Mouse (Mus musculus) liver, embryonic 11.5 days (tissue): ENCODE measurements around the gene Nbr1. TPM values are rescaled to one million over a fixed set of nuclear protein-coding genes. Genes with fewer than 3 reads are reported as not detected.
"Not testable (repeated sequence)": the region's sequence is repeated elsewhere in the genome, so short reads cannot be mapped to it uniquely, and the experiment has no call there.

ENCODE experiments used
- ATAC-seq: fragments of 200-750 bp; cut with Nextera tagmentation; replicated peaks from 2 replicates; pipeline ENCODE4 v1.8.0; 2017; ENCODE audit warnings: moderate number of reproducible peaks, mild to moderate bottlenecking, moderate TSS enrichment, moderate library complexity; ENCODE audit not compliant: low FRiP score
- DNase-seq: peaks from one replicate; pipeline ENCODE4 v3.0.0-alpha.2; 2017; ENCODE audit warnings: low spot score
- H3K27ac ChIP-seq: fragments of 300-500 bp; sonication (generic); 2 replicates; pipeline ENCODE4 v1.5.1; 2014; ENCODE audit warnings: mild to moderate bottlenecking, low read depth, low read length, control low read depth
- H3K27me3 ChIP-seq: fragments of 300-500 bp; sonication (generic); replicated peaks from 2 replicates; pipeline ENCODE4 v1.6.1; 2014; ENCODE audit warnings: low read length, mixed read lengths; ENCODE audit not compliant: control insufficient read depth, insufficient read depth
- H3K36me3 ChIP-seq: fragments of 300-500 bp; sonication (generic); 2 replicates; pipeline ENCODE4 v1.6.1; 2014; ENCODE audit warnings: mild to moderate bottlenecking, low read length, moderate library complexity, mixed read lengths; ENCODE audit not compliant: control insufficient read depth, insufficient read depth
- H3K4me1 ChIP-seq: fragments of 300-500 bp; sonication (generic); replicated peaks from 2 replicates; pipeline ENCODE4 v1.6.1; 2014; ENCODE audit warnings: low read length, mixed read lengths; ENCODE audit not compliant: control insufficient read depth, insufficient read depth
- H3K4me2 ChIP-seq: fragments of 300-500 bp; sonication (generic); 2 replicates; pipeline ENCODE4 v1.6.1; 2014; ENCODE audit warnings: mild to moderate bottlenecking, control low read depth, moderate library complexity
- H3K4me3 ChIP-seq: fragments of 300-500 bp; sonication (generic); 2 replicates; pipeline ENCODE4 v1.5.1; 2014; ENCODE audit warnings: low read depth, low read length, control low read depth
- H3K9ac ChIP-seq: fragments of 300-500 bp; sonication (generic); 2 replicates; pipeline ENCODE4 v1.6.1; 2014; ENCODE audit warnings: low read depth, low read length, control low read depth
- H3K9me3 ChIP-seq: fragments of 300-500 bp; sonication (generic); 2 replicates; pipeline ENCODE4 v1.6.1; 2016; ENCODE audit warnings: low read length, inconsistent platforms, mixed read lengths; ENCODE audit not compliant: control insufficient read depth
- WGBS: fragments of 180-500 bp; shearing (Covaris S2); extraction: QIAGEN DNeasy Blood & Tissue Kit; methylation state at CpG from one replicate; pipeline ENCODE4 v1.1.7; 2014; 5-methylcytosine and 5-hydroxymethylcytosine counted together
- polyA plus RNA-seq: library from polyadenylated mRNA; unstranded; fragments of >200 nt; fragmentation: Nextera tagmentation; extraction: Ambion mirVana; gene quantifications from 2 replicates; pipeline ENCODE4 v1.2.1, GENCODE M21; 2014

Gene Nbr1
- polyA plus RNA-seq, 1 experiment from 2014 or later, result 55.7 TPM

GRCm38 (mm10) chr11:101618596-101618995 is 66.6 kb downstream of the Nbr1 start:
- peaks cover 24% of the 10 kb centered on the region for H3K4me1 ChIP-seq
- DNase-seq (no peak), ATAC-seq (no peak)
- no peak overlapping the region for H3K4me2 ChIP-seq
- H3K36me3 ChIP-seq, result no peaks in the 10 kb centered on the region
- H3K27ac ChIP-seq, result no peak overlapping the region
- peaks cover 3% of the 10 kb centered on the region; the same call in 1 of the 2 replicates for H3K27me3 ChIP-seq
- H3K4me3 ChIP-seq, result no peak overlapping the region
- H3K9me3 ChIP-seq, result no peaks in the 10 kb centered on the region
- H3K9ac ChIP-seq, result no peak overlapping the region
- WGBS, result 80% methylated on average over 3 of the region's 3 CpGs

DNA sequence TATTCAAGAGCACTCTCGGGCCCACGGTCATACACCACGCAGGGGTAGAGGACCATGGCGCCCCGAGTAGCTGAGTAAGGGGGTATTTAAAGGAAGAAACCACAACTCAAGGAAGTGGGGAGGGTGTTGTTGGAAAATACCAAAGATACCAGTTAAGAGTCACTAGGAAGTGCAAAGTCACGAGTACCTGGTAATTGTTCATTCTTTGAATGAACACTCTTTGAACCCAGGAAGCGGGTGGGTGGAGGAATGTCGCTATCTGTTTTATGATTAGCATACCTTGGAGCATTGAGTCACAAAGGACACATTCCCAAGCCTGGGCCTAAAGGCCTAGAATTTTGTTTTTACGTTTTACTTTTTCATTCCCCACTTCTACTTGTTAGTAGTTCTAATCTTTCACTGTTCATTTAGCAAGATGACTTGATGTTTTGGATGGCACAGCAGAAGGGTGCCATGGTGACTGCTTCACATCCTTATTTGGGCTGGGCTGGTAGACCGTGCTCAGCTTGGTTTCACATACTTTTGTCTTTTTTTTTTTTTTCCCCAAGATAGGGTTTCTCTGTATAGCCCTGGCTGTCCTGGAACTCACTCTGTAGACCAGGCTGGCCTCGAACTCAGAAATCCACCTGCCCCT is 68.2 kb downstream of the Nbr1 start:
- not testable (repeated sequence) for H3K4me3 ChIP-seq, H3K4me2 ChIP-seq, ATAC-seq, DNase-seq, H3K36me3 ChIP-seq, H3K9me3 ChIP-seq, H3K9ac ChIP-seq, H3K27ac ChIP-seq, H3K27me3 ChIP-seq
- 75% methylated on average over 11 of the region's 11 CpGs for WGBS
- H3K4me1 ChIP-seq, result peaks cover 22% of the 10 kb centered on the region

GRCm38 (mm10) chr11:101626649-101626994 is 74.7 kb downstream of the Nbr1 start:
- DNase-seq, result no peak

DNA sequence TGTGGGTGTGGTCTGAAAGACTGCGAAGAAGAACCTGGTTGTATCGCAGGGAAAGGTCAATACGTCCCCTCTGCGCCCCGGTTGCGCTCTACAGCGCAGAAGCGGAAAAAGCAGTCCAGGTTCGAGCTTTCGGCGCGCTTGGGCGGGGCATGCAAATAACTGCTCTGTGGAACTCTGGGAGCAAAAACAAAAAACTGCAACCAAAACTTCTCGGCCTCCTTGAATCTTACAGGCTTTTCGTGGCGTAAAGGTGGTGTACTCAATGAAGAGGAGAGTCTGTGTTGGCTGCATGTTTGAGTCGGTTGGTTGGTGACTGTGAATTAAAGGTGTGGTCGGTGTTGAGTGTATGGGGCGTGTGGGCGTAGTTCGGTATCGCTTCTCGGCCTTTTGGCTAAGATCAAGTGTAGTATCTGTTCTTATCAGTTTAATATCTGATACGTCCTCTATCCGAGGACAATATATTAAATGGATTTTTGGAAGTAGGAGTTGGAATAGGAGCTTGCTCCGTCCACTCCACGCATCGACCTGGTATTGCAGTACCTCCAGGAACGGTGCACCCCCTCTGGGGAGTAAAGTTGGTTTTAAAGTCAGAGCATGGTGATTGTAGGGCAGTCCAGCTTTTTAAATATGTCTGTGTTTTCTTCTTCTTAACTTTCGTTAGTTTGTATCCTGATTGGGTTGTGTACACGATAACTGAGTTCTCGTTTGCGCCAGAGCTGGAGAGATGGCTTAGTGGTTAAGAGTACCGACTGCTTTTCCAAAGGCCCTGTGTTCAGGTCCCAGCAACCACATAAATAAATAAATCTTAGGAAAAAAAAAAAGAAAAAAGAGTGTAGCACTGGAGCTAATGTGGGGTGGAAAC is 75.3 kb downstream of the Nbr1 start, which contains the start of gene Rdm1:
Rdm1 (plus strand) TSS at position 201 of the 862 bp plus-strand sequence.
- Histone ChIP-seq H3K9me3 (no peaks in the 10 kb centered on the region), H3K9ac (peak within 1 kb of the TSS; percentile 72), H3K27me3 (no peaks in the 10 kb centered on the region), H3K4me1 (peaks cover 6% of the 10 kb centered on the region; the same call in 1 of the 2 replicates), H3K27ac (peak within 1 kb of the TSS; percentile 100), H3K4me3 (peak within 1 kb of the TSS; percentile 51), H3K4me2 (peak within 1 kb of the TSS; percentile 76), H3K36me3 (no peaks in the 10 kb centered on the region)
- DNase-seq, result peak; percentile 88
- under 1% methylated on average over 33 of the region's 34 CpGs for WGBS
- peak; percentile 91 for ATAC-seq

More at GRCm38 (mm10) chr11:101626649-101626994, 74.7 kb downstream of the Nbr1 start:
- no peaks in the 10 kb centered on the region for H3K9me3 ChIP-seq
- peak overlapping the region; percentile 76 for H3K4me2 ChIP-seq
- no peaks in the 10 kb centered on the region for H3K36me3 ChIP-seq
- peak overlapping the region; percentile 100 for H3K27ac ChIP-seq
- H3K27me3 ChIP-seq, result no peaks in the 10 kb centered on the region
- H3K4me3 ChIP-seq, result peak overlapping the region; percentile 51
- peak overlapping the region; percentile 72 for H3K9ac ChIP-seq
- peak; percentile 23 for ATAC-seq
- WGBS, result 6% methylated on average over 8 of the region's 8 CpGs
- peaks cover 6% of the 10 kb centered on the region; the same call in 1 of the 2 replicates for H3K4me1 ChIP-seq

DNA sequence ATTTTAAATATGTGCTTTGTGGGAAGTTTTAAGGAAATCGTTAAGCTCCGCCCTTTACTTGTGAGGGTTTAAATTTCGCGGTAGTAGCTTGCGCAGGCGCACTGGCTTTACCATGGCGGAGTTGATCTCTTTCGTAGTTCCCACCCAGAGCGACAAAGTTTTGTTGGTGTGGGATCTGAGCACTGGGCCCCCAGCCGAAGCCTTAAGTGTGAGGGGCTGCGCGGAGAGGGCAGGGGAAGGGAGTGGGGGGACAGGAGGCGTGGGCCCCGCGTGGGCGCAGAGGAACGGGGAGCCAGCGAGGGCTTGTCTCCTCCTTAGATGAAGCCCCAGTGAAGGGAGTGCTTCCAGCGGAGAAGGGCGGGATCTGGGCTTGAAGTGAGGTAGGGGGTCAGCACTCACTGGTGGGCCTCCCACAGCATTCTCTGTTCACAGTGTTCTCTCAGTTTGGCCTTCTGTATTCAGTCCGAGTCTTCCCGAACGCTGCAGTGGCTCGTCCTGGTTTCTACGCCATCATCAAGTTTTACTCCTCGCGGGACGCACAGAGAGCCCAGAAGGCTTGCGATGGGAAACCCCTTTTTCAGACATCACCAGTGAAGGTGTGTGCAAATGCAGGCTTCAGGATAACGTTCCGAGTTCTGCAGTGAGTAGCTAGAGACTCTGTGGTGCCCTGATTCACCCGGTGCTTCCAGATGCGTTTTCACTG is 76.1 kb downstream of the Nbr1 start:
- under 1% methylated on average over 33 of the region's 33 CpGs for WGBS
- Histone ChIP-seq H3K4me1 (peaks cover 6% of the 10 kb centered on the region; the same call in 1 of the 2 replicates), H3K9me3 (no peaks in the 10 kb centered on the region), H3K27ac (peak overlapping the region; percentile 100), H3K9ac (peak overlapping the region; percentile 67), H3K4me3 (peak overlapping the region; percentile 50), H3K4me2 (peak overlapping the region; percentile 74), H3K27me3 (no peaks in the 10 kb centered on the region), H3K36me3 (no peaks in the 10 kb centered on the region)
- ATAC-seq, result peak; percentile 53
- peak; percentile 85 for DNase-seq

DNA sequence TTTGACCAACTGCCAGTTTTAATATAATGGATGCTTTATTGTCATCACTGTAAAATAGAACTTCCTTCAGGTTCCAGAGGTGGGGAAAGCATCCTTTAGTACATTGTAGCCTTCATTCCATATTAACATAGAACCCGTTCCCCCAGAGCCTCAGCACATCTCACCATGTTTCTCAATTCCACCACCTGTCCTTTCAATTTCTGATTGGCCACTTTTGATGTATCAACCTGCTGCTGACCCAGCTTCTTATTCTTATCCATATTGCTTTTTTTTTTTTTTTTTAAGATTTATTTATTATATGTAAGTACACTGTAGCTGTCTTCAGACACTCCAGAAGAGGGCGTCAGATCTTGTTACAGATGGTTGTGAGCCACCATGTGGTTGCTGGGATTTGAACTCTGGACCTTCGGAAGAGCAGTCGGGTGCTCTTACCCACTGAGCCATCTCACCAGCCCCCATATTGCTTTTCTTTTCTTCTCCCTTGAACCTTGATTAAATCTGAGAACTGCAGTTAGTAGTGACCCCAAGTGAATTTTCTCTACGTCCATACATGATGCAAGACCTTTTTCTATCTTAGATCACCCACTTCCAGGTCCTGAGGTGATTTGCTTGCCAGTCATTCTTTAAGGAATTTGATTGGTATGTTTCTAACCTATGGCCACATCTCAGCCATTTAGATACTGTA is 76.9 kb downstream of the Nbr1 start:
- ATAC-seq, H3K9me3 ChIP-seq, DNase-seq, H3K36me3 ChIP-seq, H3K27me3 ChIP-seq, H3K9ac ChIP-seq, H3K27ac ChIP-seq, H3K4me1 ChIP-seq: not testable (repeated sequence)
- Histone ChIP-seq H3K4me2 (peak overlapping the region; percentile 74), H3K4me3 (peak overlapping the region; percentile 50; the same call in 1 of the 2 replicates)
- WGBS, result 69% methylated on average over 4 of the region's 5 CpGs
